Mouse (Mus musculus) embryonic fibroblast, embryonic 13.5 days (primary cell): ENCODE results near the gene Pgpep1l.

Source experiments
- CTCF ChIP-seq: IDR thresholded peaks from 2 replicates; pipeline ENCODE4 v1.5.1; 2011; ENCODE audit warnings: mild to moderate bottlenecking, control low read depth, low read length, moderate library complexity, borderline replicate concordance; ENCODE audit not compliant: insufficient read depth
- POLR2A ChIP-seq: IDR thresholded peaks from 2 replicates; pipeline ENCODE4 v1.6.1; 2011; ENCODE audit warnings: low read depth, mild to moderate bottlenecking, control low read depth, low read length, moderate library complexity

- 0 out of 2 replicates have a peak, but pooled peaks have one; percentile 23 for TF ChIP-seq POLR2A
- no peak for TF ChIP-seq CTCF
Observed at GRCm38 (mm10) chr7:68223356-68223808, 40.7 kb downstream of the Pgpep1l start.
